Mouse (Mus musculus): ENCODE data around the gene Ift43.

Ift43 gene

DNA sequence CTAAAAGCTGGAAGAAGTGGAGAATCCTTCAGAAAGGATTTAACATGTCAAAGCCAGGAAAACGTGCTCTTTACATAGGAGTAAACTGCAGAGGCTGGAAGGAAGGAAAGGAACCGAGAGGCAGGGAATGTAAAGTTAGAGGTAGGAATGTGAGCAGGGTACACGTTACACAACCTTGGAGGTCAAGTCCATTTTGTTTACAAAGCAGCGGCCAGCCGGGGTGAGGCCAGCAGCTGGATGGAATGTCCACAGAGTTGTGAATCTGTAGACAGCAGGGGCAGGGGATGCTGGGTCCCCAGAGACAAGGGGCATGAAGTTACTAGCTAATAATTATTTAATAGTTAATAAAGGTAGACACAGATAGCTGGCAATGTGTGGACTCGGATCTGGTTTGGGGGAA is 45.8 kb downstream of the Ift43 start:
- in situ Hi-C loops (cut with MboI, MseI), result no loop called here

- in situ Hi-C loops (cut with MboI, MseI), result no loop called here
These were observed 46.7 kb downstream of the Ift43 start for GRCm38 (mm10) chr12:86129005-86129404.

- in situ Hi-C loops (cut with MboI, MseI), result loop anchor here (10.0 kb wide), 1 partner anchor 175 kb away; no protein-coding TSS in a partner anchor
These were observed 47.4 kb downstream of the Ift43 start for GRCm38 (mm10) chr12:86129696-86130095.

GRCm38 (mm10) chr12:86132799-86133198 is 50.5 kb downstream of the Ift43 start:
- in situ Hi-C loops (cut with MboI, MseI), result loop anchor here (10.0 kb wide), 1 partner anchor 172 kb away; no protein-coding TSS in a partner anchor

DNA sequence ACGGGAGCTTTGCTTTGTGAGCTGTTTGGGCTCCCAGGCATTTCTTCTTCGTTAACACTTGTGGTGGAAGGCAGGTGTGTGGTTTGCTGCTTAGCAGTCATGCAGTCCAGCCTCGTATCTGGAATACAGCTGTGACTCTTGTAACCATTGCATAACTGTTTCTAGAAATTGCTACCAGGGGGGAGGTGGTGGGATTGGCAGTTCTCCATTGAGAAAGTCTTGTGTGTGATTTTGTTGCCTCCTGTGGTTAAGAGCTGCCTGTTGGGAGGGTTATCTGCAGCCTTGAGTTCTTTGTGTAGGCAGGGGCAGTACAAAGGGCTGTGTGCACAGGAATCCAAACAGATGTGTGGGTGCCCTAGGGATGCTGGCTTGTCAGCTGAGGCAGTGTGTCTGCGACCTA is 53.4 kb downstream of the Ift43 start:
- in situ Hi-C loops (cut with MboI, MseI), result loop anchor here (5.0 to 10.0 kb wide), 2 partner anchors 169 to 267 kb away; no protein-coding TSS in a partner anchor

DNA sequence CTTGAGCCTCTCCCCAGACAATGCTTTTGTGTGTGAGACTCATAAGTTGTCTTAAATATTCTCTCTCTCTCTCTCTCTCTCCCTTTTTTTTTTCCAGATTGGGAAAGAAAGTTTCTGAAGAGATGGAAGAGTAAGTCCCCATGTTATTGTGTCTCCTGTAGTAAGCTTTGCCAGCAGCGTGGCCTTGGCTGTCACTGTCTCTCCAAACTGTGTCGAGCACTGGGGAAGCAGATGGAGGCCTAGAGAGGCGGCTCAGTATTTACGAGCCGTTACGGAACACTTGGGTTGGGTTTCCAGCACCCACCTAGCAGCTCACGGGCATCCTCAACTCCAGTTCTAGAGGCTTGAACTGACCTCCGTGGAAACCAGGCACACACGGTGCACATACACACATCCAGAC is 56.4 kb downstream of the Ift43 start:
- in situ Hi-C loops (cut with MboI, MseI), result loop anchor here (5.0 to 10.0 kb wide), 2 partner anchors 166 to 264 kb away; no protein-coding TSS in a partner anchor

GRCm38 (mm10) chr12:86142389-86142788 is 60.0 kb downstream of the Ift43 start:
- in situ Hi-C loops (cut with MboI, MseI), result no loop called here

DNA sequence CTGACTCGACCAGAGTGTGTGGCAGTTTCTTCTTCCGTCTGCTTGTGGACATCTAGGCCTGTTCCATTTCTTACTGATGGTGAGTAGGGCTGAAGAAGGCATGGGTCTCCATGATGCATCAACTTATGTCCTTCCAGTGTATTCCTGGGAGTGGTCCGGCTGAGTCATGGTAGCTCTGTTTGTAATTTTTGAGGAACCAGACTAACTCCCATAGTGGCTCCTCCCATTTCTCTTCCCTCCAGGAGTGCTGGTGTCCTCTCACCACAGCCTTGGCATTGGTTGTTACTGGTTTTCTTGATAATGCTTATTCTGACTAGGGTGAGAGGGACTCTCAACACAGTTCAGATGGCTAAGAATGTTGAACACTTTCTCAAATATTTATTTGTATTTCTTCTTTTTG is 63.9 kb downstream of the Ift43 start:
- in situ Hi-C loops (cut with MboI, MseI), result no loop called here

- in situ Hi-C loops (cut with MboI, MseI), result no loop called here
These were observed 65.9 kb downstream of the Ift43 start for GRCm38 (mm10) chr12:86148271-86148670.

DNA sequence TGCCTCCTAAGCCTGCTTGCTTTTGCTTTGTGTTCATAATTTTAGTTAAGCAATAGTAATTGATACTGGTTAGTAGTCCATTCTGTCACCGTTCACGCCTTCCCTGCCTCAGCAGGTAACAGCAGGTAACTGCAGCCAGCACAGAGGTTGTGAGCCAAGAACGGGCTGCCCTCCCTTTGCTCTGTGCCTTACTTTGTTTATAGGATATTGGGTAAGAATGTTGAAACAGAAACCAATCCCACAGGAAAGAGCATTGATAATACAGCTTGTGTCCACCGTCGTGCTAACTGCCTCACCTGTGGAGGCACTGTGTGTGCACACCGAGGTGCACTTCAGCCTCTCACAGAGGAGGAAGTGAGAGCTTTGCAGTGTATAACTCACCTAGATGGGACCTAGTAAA is 66.7 kb downstream of the Ift43 start:
- in situ Hi-C loops (cut with MboI, MseI), result no loop called here

DNA sequence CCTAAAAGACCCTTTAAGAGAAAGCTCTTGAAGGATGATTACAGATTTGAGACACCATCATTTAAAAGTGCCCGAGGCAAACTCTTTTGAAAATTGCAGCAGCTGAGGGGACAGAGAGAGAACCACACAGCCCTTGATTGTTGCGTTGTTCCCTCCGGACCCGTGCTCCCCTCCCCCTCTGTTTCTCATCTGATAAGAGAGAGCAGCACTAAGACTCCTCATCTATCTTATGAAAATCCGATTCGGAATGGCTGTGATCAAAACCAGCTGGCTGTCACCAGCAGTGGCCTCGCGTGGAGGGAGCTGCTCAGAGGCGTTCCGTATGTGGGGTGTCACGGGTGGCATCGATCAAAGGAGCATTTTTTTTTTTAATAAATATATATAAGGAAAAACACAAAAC is 69.6 kb downstream of the Ift43 start:
- in situ Hi-C loops (cut with MboI, MseI), result no loop called here

DNA sequence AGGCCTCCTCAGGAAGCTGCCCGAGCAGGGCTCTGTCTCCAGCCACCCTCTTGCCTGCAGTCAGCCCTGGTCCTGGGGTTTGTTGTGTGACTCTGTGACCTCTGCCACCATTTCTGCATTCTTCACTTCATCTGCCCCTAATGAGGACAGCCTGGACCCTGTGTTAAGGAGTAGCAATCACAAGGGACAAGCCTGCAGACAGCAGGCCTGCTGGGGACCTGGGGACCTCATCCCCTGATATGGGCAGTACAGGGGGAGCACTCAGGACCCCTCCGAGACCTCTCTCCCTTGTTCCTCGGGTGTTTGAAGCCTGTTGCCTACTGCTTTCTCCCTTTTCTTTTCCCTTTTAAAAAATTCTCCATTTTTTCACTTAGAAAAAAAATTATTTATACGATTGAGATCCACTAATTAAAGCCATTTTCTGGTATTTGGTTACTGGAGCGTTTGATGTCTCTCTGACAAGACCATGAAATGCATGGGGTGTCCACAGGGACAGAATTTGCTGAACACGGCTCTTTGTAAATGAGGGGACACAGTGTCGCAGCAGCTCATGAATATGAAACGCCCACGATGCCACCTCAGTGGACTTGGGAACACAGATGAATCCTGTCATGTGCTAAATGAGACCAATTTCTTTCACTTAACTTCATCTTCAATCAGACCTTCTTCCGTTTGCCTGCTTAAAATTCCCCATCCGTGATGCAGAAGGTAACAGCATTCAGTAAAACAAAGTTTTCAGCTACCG is 71.0 kb downstream of the Ift43 start:
- in situ Hi-C loops (cut with MboI, MseI), result no loop called here

DNA sequence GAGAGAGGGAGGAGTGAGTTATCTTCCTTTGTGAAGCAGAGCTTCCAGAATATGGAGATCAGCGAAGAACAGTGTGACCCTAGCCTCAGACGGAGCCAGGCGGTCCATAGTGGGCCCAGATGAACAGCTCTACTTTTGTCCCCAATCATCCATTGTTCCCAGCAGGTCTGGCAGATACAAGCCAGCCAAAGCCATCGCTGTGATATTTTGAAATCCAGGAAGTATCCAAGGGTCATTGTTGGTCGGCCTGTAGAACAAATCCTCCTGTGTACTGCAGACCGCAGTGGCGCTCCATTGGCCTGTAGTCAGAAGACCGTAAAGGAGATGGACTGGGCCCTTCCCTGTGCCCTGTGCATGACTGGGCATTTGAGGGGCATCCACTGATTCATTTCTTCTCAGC is 72.8 kb downstream of the Ift43 start:
- in situ Hi-C loops (cut with MboI, MseI), result no loop called here

DNA sequence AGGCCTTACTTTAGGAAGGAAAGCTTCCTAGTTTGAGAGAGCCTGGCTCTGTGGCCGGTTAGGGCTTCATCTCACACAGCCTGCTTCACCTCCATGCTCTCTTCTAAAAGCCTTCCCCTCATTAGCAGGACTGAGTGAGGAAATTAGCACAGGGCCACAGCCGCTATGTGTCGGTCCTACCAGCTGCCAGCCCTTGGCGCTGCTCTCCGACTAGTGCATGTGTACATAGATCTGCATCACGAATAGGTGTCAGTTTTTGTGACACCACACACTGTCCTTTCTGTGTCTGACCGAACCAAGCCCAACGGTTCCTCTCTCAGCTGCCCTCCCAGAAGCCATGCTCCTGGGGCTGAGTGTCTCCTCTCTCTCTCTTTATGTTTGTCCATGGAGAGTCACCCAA is 74.8 kb downstream of the Ift43 start:
- in situ Hi-C loops (cut with MboI, MseI), result no loop called here

- in situ Hi-C loops (cut with MboI, MseI), result no loop called here
These were observed 75.6 kb downstream of the Ift43 start for GRCm38 (mm10) chr12:86157894-86158444.

- in situ Hi-C loops (cut with MboI, MseI), result no loop called here
These were observed 76.5 kb downstream of the Ift43 start for GRCm38 (mm10) chr12:86158689-86159483.

- in situ Hi-C loops (cut with MboI, MseI), result no loop called here
These were observed 79.1 kb downstream of the Ift43 start for GRCm38 (mm10) chr12:86161436-86161835.

DNA sequence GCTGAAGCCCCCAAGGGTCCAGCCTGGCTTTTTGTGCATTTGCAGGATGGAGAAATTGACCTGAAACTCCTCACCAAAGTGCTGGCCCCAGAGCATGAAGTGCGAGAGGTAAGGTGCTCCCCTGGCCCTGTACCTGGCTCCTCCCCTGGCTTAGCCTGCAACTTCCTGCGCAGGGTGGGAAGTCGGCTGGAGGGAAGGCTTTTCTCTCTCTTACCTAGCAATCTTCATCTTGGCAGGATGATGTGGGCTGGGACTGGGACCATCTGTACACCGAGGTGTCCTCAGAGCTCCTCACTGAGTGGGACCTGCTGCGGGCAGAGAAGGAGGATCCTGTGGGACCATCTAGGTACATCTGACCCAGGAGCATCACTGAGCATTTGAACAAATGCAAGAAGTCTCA is 79.6 kb downstream of the Ift43 start:
- in situ Hi-C loops (cut with MboI, MseI), result no loop called here

DNA sequence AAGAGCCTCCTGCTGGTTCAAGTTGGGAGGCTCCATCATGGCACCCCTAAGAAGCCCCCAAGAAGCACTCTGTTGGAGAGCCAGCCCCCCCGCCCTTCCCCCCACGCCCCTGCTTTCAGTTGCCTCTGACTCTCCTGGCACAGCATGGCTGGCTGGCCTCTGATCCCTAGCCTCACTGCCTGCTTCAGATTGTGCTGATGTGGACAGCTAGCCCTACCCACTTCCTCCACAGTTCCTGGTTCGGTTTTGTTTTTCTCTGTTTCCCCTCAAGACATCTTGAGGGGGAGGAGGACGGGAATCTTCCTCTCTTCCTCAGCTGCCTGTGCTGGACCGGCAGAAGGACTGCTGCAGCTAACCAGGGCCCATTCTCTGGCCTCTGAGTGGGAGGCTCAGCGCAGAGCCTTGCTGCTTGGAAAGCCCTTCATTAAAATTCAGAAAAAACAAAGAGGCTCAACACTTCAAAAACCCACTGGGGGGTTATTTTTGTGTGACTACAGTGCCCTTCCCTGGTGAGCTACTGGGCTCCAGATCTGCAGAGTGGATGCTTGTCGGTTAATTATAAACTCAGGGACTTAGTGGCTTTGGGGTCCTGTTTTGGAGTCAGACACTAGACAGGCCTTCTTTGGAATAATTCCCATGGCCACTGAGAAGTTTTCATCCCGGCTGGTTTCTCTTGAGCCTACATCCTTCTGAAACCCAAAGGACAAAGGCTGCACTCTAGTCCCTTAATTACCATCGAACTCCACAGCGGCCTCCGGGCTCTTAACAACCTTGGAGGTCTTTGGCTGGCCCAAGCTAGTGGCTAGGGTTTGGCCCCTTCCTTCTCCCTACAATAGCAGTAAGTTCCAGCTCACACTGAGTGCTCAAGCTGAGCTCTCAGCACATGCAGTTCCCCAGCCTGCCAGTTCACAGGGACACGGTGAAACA is 80.8 kb downstream of the Ift43 start:
- in situ Hi-C loops (cut with MboI, MseI), result no loop called here

DNA sequence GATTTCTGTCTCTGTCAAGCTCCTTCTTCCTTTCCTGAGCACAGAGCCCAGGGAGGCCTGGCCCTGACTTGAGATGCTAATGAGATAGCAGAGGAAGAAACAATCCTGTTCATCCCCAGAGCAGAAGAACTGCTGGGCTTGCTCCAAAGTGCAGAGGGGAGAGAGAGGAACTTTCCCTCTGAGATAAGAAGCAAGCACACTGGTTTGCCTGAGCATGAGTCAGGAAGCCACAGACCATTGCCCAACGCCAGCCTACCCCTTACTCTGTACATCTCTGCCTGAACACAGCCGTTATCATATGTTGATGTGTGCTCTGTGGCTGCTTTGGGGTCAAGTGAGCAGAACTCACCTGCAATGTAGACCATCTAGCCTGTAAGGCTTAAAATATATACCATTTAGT is 83.9 kb downstream of the Ift43 start:
- in situ Hi-C loops (cut with MboI, MseI), result no loop called here

DNA sequence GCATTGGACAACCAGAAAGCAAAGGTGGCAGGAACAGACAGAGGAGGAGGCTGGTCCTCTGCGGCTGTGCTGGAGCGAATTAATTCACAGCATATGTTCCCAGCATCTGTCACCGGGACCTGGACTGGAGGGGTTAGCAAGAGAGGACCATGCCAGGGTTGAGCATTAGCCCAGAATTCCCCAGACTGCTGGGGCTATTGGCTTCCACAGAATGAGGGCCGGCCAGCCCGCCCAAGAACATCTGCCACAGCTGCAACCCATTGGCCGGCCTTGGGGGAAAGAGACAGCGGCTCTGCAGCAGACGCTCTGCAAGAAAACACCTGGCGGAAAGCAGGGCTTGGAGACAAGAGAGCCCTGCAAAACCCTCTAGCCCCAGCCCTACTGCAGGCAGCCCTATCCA is 84.7 kb downstream of the Ift43 start:
- in situ Hi-C loops (cut with MboI, MseI), result no loop called here
